In the genomic region with DNA sequence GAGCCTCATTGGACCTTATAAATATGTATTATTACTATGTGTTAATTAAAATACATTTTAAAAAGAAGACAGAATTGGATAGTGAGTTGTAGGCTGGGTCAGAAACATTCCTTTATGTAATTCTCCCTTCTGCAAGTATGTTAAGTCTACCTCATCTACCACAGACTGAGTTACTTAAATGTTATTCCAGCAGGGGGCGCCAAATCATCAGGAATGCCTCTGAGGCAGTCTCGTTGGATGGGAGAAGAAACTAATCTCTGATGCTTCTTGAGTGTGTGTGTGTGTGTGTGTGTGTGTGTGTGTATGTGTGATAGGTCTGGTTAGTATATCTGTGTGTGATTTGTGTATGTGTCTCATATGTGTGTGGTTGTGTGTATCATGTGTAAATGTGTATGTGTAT, we compare ENCODE assay signal across 8 mouse cellular contexts. TPM values are rescaled to one million over a fixed set of nuclear protein-coding genes. Genes with fewer than 3 reads are reported as not detected.
DNase-seq lines count a peak whose midpoint lies in the region; ATAC-seq and TF ChIP-seq lines count a peak whose summit lies in the region.

No protein-coding gene starts in this region.

- H3K27me3 ChIP-seq in kidney, embryonic 15.5 days: peaks cover 14% of the 10 kb centered on the region; the same call in 1 of the 2 replicates
- no peaks in the 10 kb centered on the region for H3K27me3 ChIP-seq in midbrain, postnatal 0 days (ENCODE audit: insufficient read depth, low read length)

- intact Hi-C loops in left cerebral cortex, postnatal 4 days (cut with DNase I): loop anchor here (1.0 to 10.0 kb wide), 3 partner anchors 114 to 540 kb away; a partner anchor contains a TSS

- H3K9me3 ChIP-seq in kidney, embryonic 15.5 days (replicated peaks): no peaks in the 10 kb centered on the region
- H3K9me3 ChIP-seq in midbrain, postnatal 0 days (ENCODE audit: low read length): no peaks in the 10 kb centered on the region

- H3K4me3 ChIP-seq in kidney, embryonic 15.5 days (replicated peaks): no peak overlapping the region
- H3K4me3 ChIP-seq in midbrain, postnatal 0 days (ENCODE audit: low read depth, low read length): no peak overlapping the region

- no peak overlapping the region for H3K9ac ChIP-seq in kidney, embryonic 15.5 days
- H3K9ac ChIP-seq in midbrain, postnatal 0 days (replicated peaks; ENCODE audit: low read length, poor library complexity, severe bottlenecking): no peak overlapping the region

- TF ChIP-seq CTCF in midbrain, postnatal 0 days (IDR thresholded peaks at IDR 0.05): peak; percentile 99

- no peaks in the 10 kb centered on the region for H3K36me3 ChIP-seq in kidney, embryonic 15.5 days
- H3K36me3 ChIP-seq in midbrain, postnatal 0 days (ENCODE audit: insufficient read depth, low read length): no peaks in the 10 kb centered on the region

- 2% methylated on average over 2 of the region's 2 CpGs for WGBS in kidney, embryonic 15.5 days
- 2% methylated on average over 2 of the region's 2 CpGs for WGBS in midbrain, postnatal 0 days

- no peak; the same call in 1 of the 2 replicates for ATAC-seq in kidney, embryonic 15.5 days (replicated peaks; ENCODE audit: low FRiP score)
- peak; percentile 78 for ATAC-seq in midbrain, postnatal 0 days (ENCODE audit: low FRiP score)

- H3K27ac ChIP-seq in kidney, embryonic 15.5 days: no peak overlapping the region
- no peak overlapping the region for H3K27ac ChIP-seq in midbrain, postnatal 0 days (ENCODE audit: low read depth, low read length)

- peaks cover 17% of the 10 kb centered on the region for H3K4me1 ChIP-seq in kidney, embryonic 15.5 days
- H3K4me1 ChIP-seq in midbrain, postnatal 0 days (ENCODE audit: insufficient read depth, low read length): 0 out of 2 replicates have a peak, but pooled peaks cover 2% of the 10 kb centered on the region

- peak; percentile 43 for DNase-seq in kidney, adult 11 months
- peak; percentile 95 to 98 for DNase-seq in cerebellum, postnatal 10 days
- DNase-seq in frontal cortex, postnatal 14 days (ENCODE audit: low spot score in 2 of 2): peak; percentile 58 to 82
- peak; percentile 78 for DNase-seq in kidney, adult 18-20 months
- DNase-seq in left cerebral cortex, postnatal 4 days: peak; percentile 88
- peak; percentile 96 for DNase-seq in midbrain, postnatal 0 days (ENCODE audit: low spot score)
- peak; percentile 68 to 91 for DNase-seq in spleen, postnatal 4 days (ENCODE audit: low spot score in 2 of 2)

- no peak overlapping the region for H3K4me2 ChIP-seq in kidney, embryonic 15.5 days
- no peak overlapping the region for H3K4me2 ChIP-seq in midbrain, postnatal 0 days (ENCODE audit: low read depth, low read length, poor library complexity, severe bottlenecking)

RNA-seq across cellular contexts. Expression of a gene that starts 3.4 kb away (rescaled TPM):
- polyA plus RNA-seq in kidney, embryonic 15.5 days (2015; fragmentation: Nextera tagmentation; extraction: Ambion mirVana): 10.8 and 11.7 TPM in 2 replicates
- 10 to 100 TPM; 16.6 to 20.8 TPM for total RNA-seq in left cerebral cortex, postnatal 4 days (2021)
- 16.1 and 25.0 TPM in 2 replicates for total RNA-seq in midbrain, postnatal 0 days (2014; rRNA removed)
- polyA plus RNA-seq in midbrain, postnatal 0 days (2015; fragmentation: Nextera tagmentation; extraction: Ambion mirVana): 14.8 and 15.6 TPM in 2 replicates

RNA-seq across cellular contexts. Expression of a gene that starts 16.5 kb away (rescaled TPM):
- not detected in 2 replicates for polyA plus RNA-seq in kidney, embryonic 15.5 days (2015; fragmentation: Nextera tagmentation; extraction: Ambion mirVana)
- total RNA-seq in left cerebral cortex, postnatal 4 days (2021): not detected
- not detected in 2 replicates for total RNA-seq in midbrain, postnatal 0 days (2014; rRNA removed)
- polyA plus RNA-seq in midbrain, postnatal 0 days (2015; fragmentation: Nextera tagmentation; extraction: Ambion mirVana): not detected in 2 replicates

RNA-seq across cellular contexts. Expression of a gene that starts 29.0 kb away (rescaled TPM):
- 43.0 and 46.4 TPM in 2 replicates for polyA plus RNA-seq in kidney, embryonic 15.5 days (2015; fragmentation: Nextera tagmentation; extraction: Ambion mirVana)
- total RNA-seq in left cerebral cortex, postnatal 4 days (2021): 10 to 100 TPM; 50.5 to 52.2 TPM
- total RNA-seq in midbrain, postnatal 0 days (2014; rRNA removed): 35.1 and 46.6 TPM in 2 replicates
- polyA plus RNA-seq in midbrain, postnatal 0 days (2015; fragmentation: Nextera tagmentation; extraction: Ambion mirVana): 31.3 and 31.4 TPM in 2 replicates

RNA-seq across cellular contexts. Expression of a gene that starts 49.0 kb away (rescaled TPM):
- polyA plus RNA-seq in kidney, embryonic 15.5 days (2015; fragmentation: Nextera tagmentation; extraction: Ambion mirVana): 2.0 and 3.7 TPM in 2 replicates
- total RNA-seq in left cerebral cortex, postnatal 4 days (2021): 10 to 100 TPM; 94.4 to 99.0 TPM
- total RNA-seq in midbrain, postnatal 0 days (2014; rRNA removed): 86.9 and 92.3 TPM in 2 replicates
- polyA plus RNA-seq in midbrain, postnatal 0 days (2015; fragmentation: Nextera tagmentation; extraction: Ambion mirVana): 67.6 and 68.0 TPM in 2 replicates

Comparison
In these comparisons a context has a peak if more than half of its experiments do, and no peak if none do; other contexts are left out.
1. DNase-seq: peak in every context shown above with its lines; median percentile 96 in cerebellum, postnatal 10 days; 96 in midbrain, postnatal 0 days; 88 in left cerebral cortex, postnatal 4 days; 80 in spleen, postnatal 4 days; 78 in kidney, adult 18-20 months; 70 in frontal cortex, postnatal 14 days; 43 in kidney, adult 11 months.